ENCODE assay signal across 13 mouse cellular contexts in genomic region chr6:53006032-53006431, GRCm38 (mm10).
A peak's percentile ranks its signal among the peaks of the same experiment; 100 is the strongest.
DNase-seq lines count a peak whose midpoint lies in the region; ATAC-seq and TF ChIP-seq lines count a peak whose summit lies in the region.
"Had no signal": no experiment of that assay in that cellular context is flagged by ENCODE, and none has a peak within 500 bp of the region (broad histone marks: within the 10 kb centered on the region; RNA-seq: fewer than 3 reads in every experiment).

No protein-coding gene starts in this region.

- WGBS in heart, embryonic 10.5 days = 46% methylated on average over 3 of the region's 3 CpGs
- WGBS in heart, adult 2 months = 67% methylated on average over 3 of the region's 3 CpGs
- WGBS in limb, embryonic 10.5 days = 71% methylated on average over 3 of the region's 3 CpGs

- TF ChIP-seq POLR2A in heart, adult 2 months (IDR thresholded peaks at IDR 0.05; ENCODE audit: insufficient read depth, low read depth, low read length) = no peak

- ATAC-seq in activated CD4-positive, CD25-positive, alpha-beta regulatory T cell, adult 4 months = no peak

- H3K79me2 ChIP-seq in heart, adult 2 months (replicated peaks; ENCODE audit: control insufficient read depth, insufficient read depth, low read length) = no peaks in the 10 kb centered on the region

- no peak for TF ChIP-seq CTCF in heart, adult 2 months (IDR thresholded peaks at IDR 0.05)

- no peaks in the 10 kb centered on the region for H3K36me3 ChIP-seq in heart, embryonic 10.5 days
- H3K36me3 ChIP-seq in heart, adult 2 months (ENCODE audit: control insufficient read depth, insufficient read depth, low read length) = no peaks in the 10 kb centered on the region
- H3K36me3 ChIP-seq in limb, embryonic 10.5 days = no peaks in the 10 kb centered on the region
- H3K36me3 ChIP-seq: heart, embryonic 13.5 days; hindbrain, embryonic 15.5 days; midbrain, embryonic 12.5 days had no signal

- no peak overlapping the region for H3K4me3 ChIP-seq in heart, embryonic 10.5 days
- H3K4me3 ChIP-seq in heart, adult 2 months = no peak overlapping the region
- no peak overlapping the region for H3K4me3 ChIP-seq in limb, embryonic 10.5 days
- H3K4me3 ChIP-seq: erythroblast, embryonic 14.5 days; gastrocnemius, adult 2 months; heart, embryonic 13.5 days; hindbrain, embryonic 15.5 days; midbrain, embryonic 12.5 days had no signal

- 0 out of 2 replicates have a peak overlapping the region, but pooled peaks have one; percentile 22 for H3K27ac ChIP-seq in heart, embryonic 10.5 days
- no peak overlapping the region for H3K27ac ChIP-seq in heart, adult 2 months
- H3K27ac ChIP-seq in limb, embryonic 10.5 days = peak overlapping the region; percentile 42; the same call in 1 of the 2 replicates
- H3K27ac ChIP-seq: gastrocnemius, adult 2 months; heart, embryonic 13.5 days; hindbrain, embryonic 15.5 days; midbrain, embryonic 12.5 days had no signal

- intact Hi-C loops in heart, adult 2 months (cut with DNase I) = no loop called here

- TF ChIP-seq EP300 in heart, adult 2 months (IDR thresholded peaks at IDR 0.05; ENCODE audit: insufficient read depth, low read depth, low read length) = no peak

- no peak for DNase-seq in heart, embryonic 10.5 days (ENCODE audit: low spot score)
- no peak for DNase-seq in heart, adult 2 months
- peak; percentile 67 for DNase-seq in urinary bladder, postnatal 14 days (ENCODE audit: low spot score)
- DNase-seq in urinary bladder, adult 2 months (ENCODE audit: low spot score) = no peak
- no peak for DNase-seq in limb, embryonic 10.5 days (ENCODE audit: low spot score)
- DNase-seq in urinary bladder, postnatal 36 days (ENCODE audit: low spot score in 2 of 2) = peak; percentile 28 to 45
- DNase-seq in gastrocnemius, adult 18-20 months (ENCODE audit: low spot score) = no peak
- DNase-seq: gastrocnemius, adult 2 months had no signal

- H3K27me3 ChIP-seq in heart, embryonic 10.5 days (ENCODE audit: insufficient read depth, poor library complexity, severe bottlenecking) = no peaks in the 10 kb centered on the region
- H3K27me3 ChIP-seq in heart, adult 2 months (ENCODE audit: control insufficient read depth, insufficient read depth, low read length) = no peaks in the 10 kb centered on the region
- H3K27me3 ChIP-seq in limb, embryonic 10.5 days (ENCODE audit: low read depth, poor library complexity, severe bottlenecking) = no peaks in the 10 kb centered on the region
- H3K27me3 ChIP-seq: heart, embryonic 13.5 days; hindbrain, embryonic 15.5 days; midbrain, embryonic 12.5 days had no signal

- H3K4me1 ChIP-seq in heart, embryonic 10.5 days = peaks cover 10% of the 10 kb centered on the region
- H3K4me1 ChIP-seq in heart, adult 2 months (ENCODE audit: control insufficient read depth, insufficient read depth, low read length) = no peaks in the 10 kb centered on the region
- peaks cover 21% of the 10 kb centered on the region for H3K4me1 ChIP-seq in limb, embryonic 10.5 days
- H3K4me1 ChIP-seq: hindbrain, embryonic 15.5 days; midbrain, embryonic 12.5 days had no signal

- no peaks in the 10 kb centered on the region for H3K9me3 ChIP-seq in heart, embryonic 10.5 days
- no peaks in the 10 kb centered on the region for H3K9me3 ChIP-seq in limb, embryonic 10.5 days (replicated peaks)
- H3K9me3 ChIP-seq: heart, embryonic 13.5 days; hindbrain, embryonic 15.5 days; midbrain, embryonic 12.5 days had no signal

- H3K9ac ChIP-seq in heart, adult 2 months (ENCODE audit: low read depth, low read length) = no peak overlapping the region
- H3K9ac ChIP-seq: heart, embryonic 13.5 days; hindbrain, embryonic 15.5 days; midbrain, embryonic 12.5 days had no signal

Comparison
In these comparisons a context has a peak if more than half of its experiments do, and no peak if none do; other contexts are left out.
1. DNase-seq: peak in urinary bladder, postnatal 14 days (single experiment) and urinary bladder, postnatal 36 days (2 of 2); none in heart, embryonic 10.5 days (single experiment), heart, adult 2 months (0 of 2), urinary bladder, adult 2 months (single experiment), limb, embryonic 10.5 days (single experiment) and gastrocnemius, adult 18-20 months (single experiment).